Mouse (Mus musculus) gastrocnemius, adult 18-20 months (tissue): Measurements from ENCODE around the gene Pcif1. TPM values are rescaled to one million over a fixed set of nuclear protein-coding genes. Genes with fewer than 3 reads are reported as not detected.

ENCODE experiments used
- DNase-seq: peaks from one replicate; pipeline ENCODE4 v3.0.0; 2021; ENCODE audit warnings: low spot score
- total RNA-seq, 2 experiments: library from RNA; stranded (reverse); gene quantifications; 2 replicates each; pipeline ENCODE4 v1.2.3; 2021

Gene Pcif1
- total RNA-seq, 2 experiments from 2014 or later = 26.3 to 28.6 TPM

DNA sequence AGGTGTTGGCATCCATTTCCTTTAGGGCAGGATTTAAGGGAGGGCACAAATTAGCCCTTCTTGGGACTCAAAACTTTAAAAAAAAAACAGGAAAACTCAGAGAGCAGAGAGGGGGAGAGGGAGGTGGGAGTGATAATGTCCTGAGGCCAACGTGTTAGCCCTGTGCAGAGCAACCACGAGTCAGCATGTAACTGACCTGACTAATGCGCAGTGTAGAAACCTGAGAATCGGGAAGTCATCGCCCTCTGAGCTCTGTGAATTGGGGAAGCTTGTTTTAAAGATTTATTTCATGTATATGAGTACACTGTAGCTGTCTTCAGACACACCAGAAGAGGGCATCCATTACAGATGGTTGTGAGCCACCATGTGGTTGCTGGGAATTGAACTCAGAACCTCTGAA, 37.7 kb downstream of the Pcif1 start:
- no peak for DNase-seq

DNA sequence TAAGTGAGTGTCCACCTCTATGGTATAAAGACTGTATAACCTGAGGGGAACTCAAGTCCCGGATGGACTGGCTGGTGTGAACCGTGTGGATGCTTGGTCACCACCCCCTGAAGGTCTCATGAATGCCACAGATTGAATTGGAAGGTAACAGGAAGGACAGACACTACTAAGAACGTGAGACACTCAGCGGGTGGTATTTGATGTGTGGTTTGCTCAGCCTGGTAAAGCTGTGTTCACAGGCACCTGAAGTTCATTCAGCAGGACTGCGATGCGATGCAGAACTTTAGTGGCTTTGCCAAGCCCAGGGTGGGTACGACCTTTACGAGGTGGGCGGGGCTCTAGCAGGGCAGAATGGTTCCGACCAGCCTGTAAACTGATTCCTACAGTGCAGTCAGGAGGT, 38.3 kb downstream of the Pcif1 start:
- no peak for DNase-seq

GRCm38 (mm10) chr2:164918325-164918724, 39.2 kb downstream of the Pcif1 start:
- DNase-seq = no peak

DNA sequence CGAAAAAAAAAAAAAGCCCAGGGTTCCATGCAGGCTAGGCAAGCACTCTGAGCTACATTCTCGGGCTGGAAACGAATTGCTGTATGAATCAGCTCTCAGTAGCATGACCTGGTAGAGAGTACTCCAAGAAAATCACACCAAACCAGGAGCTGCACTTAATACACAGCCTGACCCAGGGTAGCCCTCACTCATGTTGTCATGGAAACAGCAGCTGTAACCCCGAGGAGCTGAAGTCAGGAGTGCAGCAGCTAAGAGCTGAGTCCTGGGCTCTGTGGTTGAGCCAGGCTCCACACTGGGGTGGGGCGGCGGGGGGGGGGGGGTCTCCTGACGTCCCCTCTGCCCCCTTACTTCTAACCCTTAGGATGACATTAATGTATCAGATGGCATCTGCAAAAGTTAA, 42.9 kb downstream of the Pcif1 start:
- no peak for DNase-seq

DNA sequence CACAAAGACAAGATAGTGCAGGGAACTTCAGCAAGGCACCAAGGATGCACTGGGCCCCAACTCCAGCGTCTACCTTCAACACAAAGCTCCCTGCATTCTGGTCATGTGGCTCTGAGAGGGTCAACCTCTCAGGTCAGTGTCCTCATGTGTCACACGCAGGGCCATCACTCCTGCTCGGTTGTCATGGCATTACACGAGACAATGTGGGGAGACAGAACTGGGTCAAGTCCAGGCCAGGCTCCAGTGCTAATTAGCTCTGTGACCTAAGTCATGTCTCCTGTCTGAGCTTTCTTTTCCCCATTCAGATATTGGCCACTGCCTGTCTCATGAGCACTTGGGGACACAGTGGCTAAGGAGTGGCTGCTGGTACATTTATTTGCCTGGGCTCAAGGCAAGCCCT, 44.2 kb downstream of the Pcif1 start:
- no peak for DNase-seq

DNA sequence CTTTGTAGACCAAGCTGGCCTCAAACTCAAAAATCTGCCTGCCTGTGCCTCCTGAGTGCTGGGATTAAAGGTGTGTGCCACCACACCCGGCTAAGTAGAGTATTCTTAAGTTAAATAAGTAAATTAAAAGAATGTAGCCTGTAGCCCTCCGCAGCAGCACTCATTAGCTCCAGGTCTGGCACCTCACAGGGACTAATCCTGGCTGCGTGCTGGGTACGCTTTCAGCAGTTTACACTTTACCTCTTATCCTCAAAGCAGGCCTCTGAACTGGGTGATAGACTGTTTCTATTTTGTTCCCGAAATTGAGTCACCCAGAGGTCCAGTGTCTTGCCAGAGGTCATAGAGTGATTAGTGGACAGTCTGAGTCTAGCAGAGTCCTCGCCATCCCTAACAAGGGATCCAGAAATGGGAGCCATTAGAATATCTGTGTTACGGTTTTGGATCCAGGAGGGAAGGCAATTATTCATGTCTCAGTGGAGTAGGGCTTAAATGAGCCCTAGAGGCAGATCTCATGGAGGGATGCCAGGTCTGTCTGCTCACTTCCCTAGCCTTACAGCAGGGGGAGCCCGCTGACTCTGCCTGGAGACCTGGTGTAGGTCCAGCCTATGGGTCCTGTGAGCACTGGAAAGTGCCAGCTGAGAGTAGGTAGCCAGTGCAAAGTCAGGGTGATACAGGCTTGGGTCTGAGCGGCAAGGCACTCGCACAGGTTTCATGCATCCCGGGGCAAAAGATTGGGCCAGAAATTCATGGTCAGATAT, 45.2 kb downstream of the Pcif1 start:
- DNase-seq = peak; percentile 93

GRCm38 (mm10) chr2:164930706-164931581, 51.8 kb downstream of the Pcif1 start:
- no peak for DNase-seq

- DNase-seq = no peak
These were observed 54.4 kb downstream of the Pcif1 start for GRCm38 (mm10) chr2:164933534-164933933.

GRCm38 (mm10) chr2:164935991-164936390, 56.9 kb downstream of the Pcif1 start:
- no peak for DNase-seq

DNA sequence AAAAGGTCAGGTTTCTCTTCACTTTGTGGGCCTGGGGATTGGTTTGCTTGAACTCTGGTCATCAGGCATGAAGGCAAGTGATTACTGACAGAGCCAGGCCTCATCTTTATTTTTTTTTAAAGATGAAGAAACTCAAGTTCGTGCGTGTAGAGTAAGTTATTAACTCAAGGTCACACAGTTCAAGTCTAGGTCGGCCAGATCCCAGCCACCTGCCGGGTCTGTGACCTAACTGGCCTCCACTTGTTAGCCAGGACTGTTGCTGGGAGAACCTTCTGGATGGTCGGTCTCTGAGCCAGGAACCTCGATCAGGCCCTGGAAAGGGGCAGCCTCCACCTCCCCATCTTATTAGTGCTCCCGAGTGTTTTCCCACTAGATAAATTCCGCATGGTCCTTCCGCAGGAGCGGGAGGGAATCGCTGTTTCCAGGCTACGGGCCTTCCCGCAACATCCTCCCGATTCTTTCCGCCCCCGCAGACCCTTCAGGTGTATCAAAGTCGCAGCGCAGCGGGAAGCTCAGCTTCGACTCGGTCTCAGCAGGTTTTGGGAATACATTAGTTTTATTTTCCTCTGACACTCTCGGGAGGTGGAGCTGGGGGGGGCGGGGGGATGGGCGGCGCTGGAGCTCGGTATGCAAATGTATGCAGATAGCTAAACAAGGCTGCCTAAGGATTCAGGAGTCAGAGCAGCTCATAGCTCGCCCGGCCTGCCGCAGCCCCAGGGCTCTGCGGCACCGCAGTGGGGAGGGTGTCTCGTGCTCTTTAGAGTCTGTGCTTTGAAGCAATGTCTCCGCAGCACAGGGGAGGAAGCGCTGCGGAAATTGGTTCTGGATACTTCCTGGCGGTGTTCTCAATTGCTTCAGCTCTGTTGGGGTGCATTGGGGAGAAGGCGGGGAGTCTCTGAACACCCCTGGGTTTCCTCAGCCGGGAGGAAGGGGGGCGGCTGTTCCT, 59.3 kb downstream of the Pcif1 start:
- DNase-seq = no peak

GRCm38 (mm10) chr2:164939106-164939505, 60.0 kb downstream of the Pcif1 start:
- DNase-seq = no peak

DNA sequence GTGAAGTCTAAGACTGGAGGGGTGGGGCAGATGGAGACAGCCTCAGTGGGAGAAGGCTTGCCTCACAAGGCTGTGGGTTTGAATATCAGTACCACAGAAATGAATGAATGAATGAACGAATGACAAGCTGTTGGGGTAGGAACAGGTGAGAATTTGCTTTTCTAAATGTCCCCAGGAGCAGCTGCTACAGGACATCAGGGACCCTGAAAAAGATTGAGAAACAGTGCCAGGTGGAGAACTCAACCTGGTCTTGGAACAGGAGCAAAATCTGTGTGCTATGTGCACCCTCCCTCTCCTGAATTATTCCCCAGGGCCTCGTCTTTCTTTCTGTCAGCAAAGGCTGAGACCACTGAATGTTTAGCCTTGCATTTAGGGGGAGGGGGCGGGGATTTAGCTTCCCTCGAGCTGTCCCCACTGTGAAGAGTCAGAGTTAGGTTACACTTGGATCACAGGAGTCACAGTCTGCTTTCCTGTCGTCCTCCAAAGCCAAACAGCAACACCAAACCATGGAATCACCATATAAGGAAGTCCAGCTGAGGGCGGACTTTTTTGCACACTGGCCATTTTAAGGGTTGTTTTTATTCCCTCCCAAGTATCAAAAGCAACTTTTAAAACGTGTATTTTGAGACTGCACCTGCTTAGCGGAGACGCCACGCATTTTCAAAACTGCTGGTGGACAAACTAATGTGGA, 61.2 kb downstream of the Pcif1 start, which contains the start of gene Mmp9:
Gene Mmp9, plus strand, starts transcription at position 641 of the 691 bp plus-strand sequence.
- no peak for DNase-seq

GRCm38 (mm10) chr2:164942692-164943290, 63.7 kb downstream of the Pcif1 start:
- DNase-seq = no peak

Other genes with a start within 250 kb of the Pcif1 start
- not detected for gene Wfdc16, start 240.5 kb upstream of the Pcif1 start, total RNA-seq
- not detected for gene Wfdc10, start 223.3 kb upstream of the Pcif1 start, total RNA-seq
- gene Wfdc9, start 222.7 kb upstream of the Pcif1 start, total RNA-seq = not detected
- gene Wfdc11, start 205.2 kb upstream of the Pcif1 start, total RNA-seq = not detected
- gene Wfdc13, start 194.2 kb upstream of the Pcif1 start, total RNA-seq = not detected
- not detected for gene Spint4, start 180.8 kb upstream of the Pcif1 start, total RNA-seq
- not detected for gene Spint5, start 164.0 kb upstream of the Pcif1 start, total RNA-seq
- gene Wfdc3, start 133.4 kb upstream of the Pcif1 start, total RNA-seq = not detected
- 10 to 100 TPM; 15.7 to 20.7 TPM for gene Dnttip1, start 133.3 kb upstream of the Pcif1 start, total RNA-seq
- under 1 TPM; 0.41 to 0.50 TPM for gene Ube2c, start 109.4 kb upstream of the Pcif1 start, total RNA-seq
- gene Tnnc2, start 99.3 kb upstream of the Pcif1 start, total RNA-seq = over 10,000 TPM; 18,106 to 19,583 TPM
- gene Snx21, start 93.5 kb upstream of the Pcif1 start, total RNA-seq = 10 to 100 TPM; 20.0 to 24.3 TPM
- gene Acot8, start 74.4 kb upstream of the Pcif1 start, total RNA-seq = 1 to 10 TPM; 8.0 to 8.2 TPM
- 1 to 10 TPM; 1.5 TPM for gene Zswim3, start 74.2 kb upstream of the Pcif1 start, total RNA-seq
- 1 to 10 TPM; 5.6 to 5.8 TPM for gene Zswim1, start 56.6 kb upstream of the Pcif1 start, total RNA-seq
- gene Spata25, start 50.8 kb upstream of the Pcif1 start, total RNA-seq = not detected
- gene Ctsa, start 46.4 kb upstream of the Pcif1 start, total RNA-seq = 10 to 100 TPM; 51.3 to 55.9 TPM
- 10 to 100 TPM; 37.2 to 41.0 TPM for gene Neurl2, start 45.8 kb upstream of the Pcif1 start, total RNA-seq
- gene Pltp, start 21.6 kb upstream of the Pcif1 start, total RNA-seq = 10 to 100 TPM; 12.5 to 21.8 TPM
- gene Zfp335, start 32.5 kb downstream of the Pcif1 start, total RNA-seq = 1 to 10 TPM; 7.4 to 8.4 TPM
- gene Mmp9, start 61.5 kb downstream of the Pcif1 start, total RNA-seq = under 1 TPM; 0.43 to 0.85 TPM
- gene Slc12a5, start 81.5 kb downstream of the Pcif1 start, total RNA-seq = under 1 TPM; 0.40 to 0.55 TPM
- gene Ncoa5, start 155.6 kb downstream of the Pcif1 start, total RNA-seq = 10 to 100 TPM; 11.1 to 11.7 TPM
- gene Cd40, start 176.3 kb downstream of the Pcif1 start, total RNA-seq = under 1 TPM; 0.28 to 0.41 TPM
- not detected for gene 1700025C18Rik, start 211.4 kb downstream of the Pcif1 start, total RNA-seq